Mouse (Mus musculus) limb, embryonic 14.5 days (tissue): ENCODE results near the gene Zdhhc20. TPM values are rescaled to one million over a fixed set of nuclear protein-coding genes. Genes with fewer than 3 reads are reported as not detected.

Source experiments
- ATAC-seq: fragments of 200-750 bp; cut with Nextera tagmentation; 2 replicates; pipeline ENCODE4 v1.8.0; 2017; ENCODE audit warnings: low read depth, moderate number of reproducible peaks, moderate TSS enrichment; ENCODE audit not compliant: low FRiP score
- DNase-seq: peaks from one replicate; pipeline ENCODE4 v3.0.0-alpha.2; 2015; ENCODE audit warnings: low spot score
- H3K27ac ChIP-seq: fragments of 300-500 bp; sonication (generic); replicated peaks from 2 replicates; pipeline ENCODE4 v1.5.1; 2014; ENCODE audit warnings: low read depth, mild to moderate bottlenecking, low read length, moderate library complexity, mixed read lengths
- H3K27me3 ChIP-seq: fragments of 300-500 bp; sonication (generic); 2 replicates; pipeline ENCODE4 v1.6.1; 2014; ENCODE audit warnings: low read length, mixed read lengths; ENCODE audit not compliant: control insufficient read depth, insufficient read depth
- H3K36me3 ChIP-seq: fragments of 300-500 bp; sonication (generic); 2 replicates; pipeline ENCODE4 v1.6.1; 2014; ENCODE audit warnings: mild to moderate bottlenecking, low read length, moderate library complexity, mixed read lengths; ENCODE audit not compliant: control insufficient read depth, insufficient read depth
- H3K4me1 ChIP-seq: fragments of 300-500 bp; sonication (generic); 2 replicates; pipeline ENCODE4 v1.6.1; 2014; ENCODE audit warnings: antibody characterized with exemption, low read length, mixed read lengths; ENCODE audit not compliant: control insufficient read depth, insufficient read depth
- H3K4me2 ChIP-seq: fragments of 300-500 bp; sonication (generic); replicated peaks from 2 replicates; pipeline ENCODE4 v1.6.1; 2014; ENCODE audit warnings: low read depth, mild to moderate bottlenecking, low read length, moderate library complexity; ENCODE audit not compliant: severe bottlenecking
- H3K4me3 ChIP-seq: fragments of 300-500 bp; sonication (generic); replicated peaks from 2 replicates; pipeline ENCODE4 v1.5.1; 2014; ENCODE audit warnings: low read length
- H3K9ac ChIP-seq: fragments of 300-500 bp; sonication (generic); 2 replicates; pipeline ENCODE4 v1.6.1; 2014; ENCODE audit warnings: mild to moderate bottlenecking, low read depth, low read length, moderate library complexity; ENCODE audit not compliant: severe bottlenecking
- H3K9me3 ChIP-seq: fragments of 300-500 bp; sonication (generic); 2 replicates; pipeline ENCODE4 v1.6.1; 2016; ENCODE audit warnings: low read length; ENCODE audit not compliant: control insufficient read depth
- POLR2A ChIP-seq: fragments of 200-500 bp; IDR thresholded peaks from 2 replicates; pipeline ENCODE4 v1.8.0; 2012; ENCODE audit warnings: inconsistent platforms, mild to moderate bottlenecking, moderate library complexity, borderline replicate concordance; ENCODE audit not compliant: insufficient read depth, insufficient read length; ENCODE audit errors: extremely low read depth
- WGBS: fragments of 180-500 bp; shearing (Covaris S2); extraction: QIAGEN DNeasy Blood & Tissue Kit; methylation state at CpG from one replicate; pipeline ENCODE4 v1.1.7; 2014; 5-methylcytosine and 5-hydroxymethylcytosine counted together
- polyA plus RNA-seq, 2 experiments: library from polyadenylated mRNA; depleted of rRNA in 1 of 2; stranded (reverse) in 1 of 2; unstranded in 1 of 2; fragments of >200 nt; fragmentation: Nextera tagmentation in 1 of 2; extraction: Ambion mirVana in 1 of 2; gene quantifications; 2 replicates each; pipeline versions ENCODE4 v1.2.1 to v1.2.3; 2012 to 2014

Gene Zdhhc20
- polyA plus RNA-seq, 2 experiments = 30.6 to 57.6 TPM

- Histone ChIP-seq H3K27ac (no peak overlapping the region), H3K36me3 (no peaks in the 10 kb centered on the region), H3K9ac (no peak overlapping the region), H3K4me3 (no peak overlapping the region), H3K9me3 (no peaks in the 10 kb centered on the region), H3K27me3 (no peaks in the 10 kb centered on the region), H3K4me2 (no peak overlapping the region), H3K4me1 (no peaks in the 10 kb centered on the region)
- WGBS = 90% methylated on average over 2 of the region's 2 CpGs
- ATAC-seq = no peak
- no peak for DNase-seq
- TF ChIP-seq POLR2A = no peak
Observed at GRCm38 (mm10) chr14:57894346-57894745, 4.3 kb upstream of the Zdhhc20 start.

- Histone ChIP-seq H3K9ac (no peak overlapping the region), H3K27ac (no peak overlapping the region), H3K4me3 (no peak overlapping the region), H3K27me3 (no peaks in the 10 kb centered on the region), H3K9me3 (no peaks in the 10 kb centered on the region), H3K4me1 (peaks cover 4% of the 10 kb centered on the region; the same call in 1 of the 2 replicates), H3K36me3 (no peaks in the 10 kb centered on the region), H3K4me2 (no peak overlapping the region)
- ATAC-seq (no peak), DNase-seq (no peak)
- WGBS = 96% methylated on average over 1 of the region's 1 CpGs
- no peak for TF ChIP-seq POLR2A
Observed at GRCm38 (mm10) chr14:57892961-57893360, 2.9 kb upstream of the Zdhhc20 start.

- under 1% methylated on average over 21 of the region's 37 CpGs for WGBS
- Histone ChIP-seq H3K4me2 (peak overlapping the region; percentile 58), H3K27ac (peak overlapping the region; percentile 86), H3K27me3 (no peaks in the 10 kb centered on the region), H3K36me3 (no peaks in the 10 kb centered on the region), H3K4me3 (peak overlapping the region; percentile 89), H3K4me1 (peaks cover 6% of the 10 kb centered on the region; the same call in 1 of the 2 replicates), H3K9ac (peak overlapping the region; percentile 95), H3K9me3 (no peaks in the 10 kb centered on the region)
- ATAC-seq = peak; percentile 7; the same call in 1 of the 2 replicates
- peak; percentile 46 for DNase-seq
- no peak for TF ChIP-seq POLR2A
Observed at GRCm38 (mm10) chr14:57889541-57890010, 500 bp downstream of the Zdhhc20 start.

GRCm38 (mm10) chr14:57887171-57887570 is 2.9 kb downstream of the Zdhhc20 start:
- no peaks in the 10 kb centered on the region for H3K27me3 ChIP-seq
- no peak for TF ChIP-seq POLR2A
- H3K9ac ChIP-seq = no peak overlapping the region
- H3K4me2 ChIP-seq = no peak overlapping the region
- H3K36me3 ChIP-seq = 0 out of 2 replicates have a peak, but pooled peaks cover 4% of the 10 kb centered on the region
- DNase-seq = no peak
- no peaks in the 10 kb centered on the region for H3K9me3 ChIP-seq
- WGBS = 85% methylated on average over 8 of the region's 8 CpGs
- H3K4me1 ChIP-seq = peaks cover 6% of the 10 kb centered on the region; the same call in 1 of the 2 replicates
- H3K4me3 ChIP-seq = no peak overlapping the region
- no peak overlapping the region for H3K27ac ChIP-seq
- ATAC-seq = no peak

- 88% methylated on average over 2 of the region's 2 CpGs for WGBS
- Histone ChIP-seq H3K4me3 (no peak overlapping the region), H3K9me3 (no peaks in the 10 kb centered on the region), H3K4me2 (no peak overlapping the region), H3K9ac (no peak overlapping the region), H3K4me1 (peaks cover 8% of the 10 kb centered on the region; the same call in 1 of the 2 replicates), H3K27ac (no peak overlapping the region), H3K36me3 (0 out of 2 replicates have a peak, but pooled peaks cover 4% of the 10 kb centered on the region), H3K27me3 (no peaks in the 10 kb centered on the region)
- TF ChIP-seq POLR2A = no peak
- DNase-seq (no peak), ATAC-seq (no peak)
Observed at GRCm38 (mm10) chr14:57886032-57886431, 4.0 kb downstream of the Zdhhc20 start.
